Mouse (Mus musculus) gastrocnemius, adult 2 months (tissue): ENCODE results near the gene Tbc1d10c. TPM values are rescaled to one million over a fixed set of nuclear protein-coding genes. Genes with fewer than 3 reads are reported as not detected.
A peak's percentile ranks its signal among the peaks of the same experiment; 100 is the strongest.

Experiments
- DNase-seq: peaks from one replicate; pipeline ENCODE4 v3.0.0; 2022
- H3K27ac ChIP-seq: fragments of 200-600 bp; 2 replicates; pipeline ENCODE4 v1.8.1; 2022; ENCODE audit warnings: mild to moderate bottlenecking
- H3K4me3 ChIP-seq: fragments of 200-600 bp; 2 replicates; pipeline ENCODE4 v1.8.1; 2022; ENCODE audit warnings: mild to moderate bottlenecking, moderate library complexity
- CTCF ChIP-seq: fragments of 200-600 bp; IDR thresholded peaks from 2 replicates; pipeline ENCODE4 v1.8.1; 2022; ENCODE audit warnings: antibody characterized with exemption, mild to moderate bottlenecking, moderate library complexity
- intact Hi-C: fragments of 180-260 bp; cut with DNase I; formaldehyde crosslinking; loops from one replicate; pipeline ENCODE4 v1.15.1; 2025
- total RNA-seq, 2 experiments: library from RNA; stranded (reverse); gene quantifications; 2 replicates each; pipeline ENCODE4 v1.2.3; 2021

Tbc1d10c gene
- total RNA-seq, 2 experiments from 2014 or later, result 6.7 to 6.8 TPM

- intact Hi-C loops, result no loop called here
- H3K4me3 ChIP-seq, result no peak overlapping the region
- TF ChIP-seq CTCF, result no peak
- no peak overlapping the region for H3K27ac ChIP-seq
- DNase-seq, result no peak
These were observed 31.1 kb upstream of the Tbc1d10c start for GRCm38 (mm10) chr19:4222165-4222564.

GRCm38 (mm10) chr19:4220957-4221743 is 30.1 kb upstream of the Tbc1d10c start:
- no peak overlapping the region for H3K4me3 ChIP-seq
- no peak for TF ChIP-seq CTCF
- intact Hi-C loops, result no loop called here
- H3K27ac ChIP-seq, result peak overlapping the region; percentile 44
- no peak for DNase-seq

GRCm38 (mm10) chr19:4220416-4220815 is 29.3 kb upstream of the Tbc1d10c start:
- intact Hi-C loops, result no loop called here

GRCm38 (mm10) chr19:4219943-4220342 is 28.9 kb upstream of the Tbc1d10c start:
- DNase-seq, result no peak
- TF ChIP-seq CTCF, result no peak
- no peak overlapping the region for H3K4me3 ChIP-seq
- H3K27ac ChIP-seq, result no peak overlapping the region
- intact Hi-C loops, result no loop called here

More at GRCm38 (mm10) chr19:4220416-4220815, 29.3 kb upstream of the Tbc1d10c start:
- no peak for TF ChIP-seq CTCF
- Histone ChIP-seq H3K4me3 (no peak overlapping the region), H3K27ac (no peak overlapping the region)
- DNase-seq, result no peak

- no peak for DNase-seq
- intact Hi-C loops, result no loop called here
- Histone ChIP-seq H3K4me3 (no peak overlapping the region), H3K27ac (no peak overlapping the region)
- no peak for TF ChIP-seq CTCF
These were observed 27.7 kb upstream of the Tbc1d10c start for GRCm38 (mm10) chr19:4218784-4219183.

GRCm38 (mm10) chr19:4218293-4218692 is 27.2 kb upstream of the Tbc1d10c start:
- DNase-seq, result no peak
- H3K27ac ChIP-seq, result no peak overlapping the region
- intact Hi-C loops, result no loop called here
- no peak overlapping the region for H3K4me3 ChIP-seq
- TF ChIP-seq CTCF, result no peak

- TF ChIP-seq CTCF, result no peak
- no peak for DNase-seq
- H3K4me3 ChIP-seq, result no peak overlapping the region
- intact Hi-C loops, result no loop called here
- H3K27ac ChIP-seq, result no peak overlapping the region
These were observed 26.8 kb upstream of the Tbc1d10c start for GRCm38 (mm10) chr19:4217855-4218254.

GRCm38 (mm10) chr19:4217140-4217539 is 26.1 kb upstream of the Tbc1d10c start:
- H3K4me3 ChIP-seq, result no peak overlapping the region
- H3K27ac ChIP-seq, result no peak overlapping the region
- no peak for TF ChIP-seq CTCF
- intact Hi-C loops, result no loop called here
- no peak for DNase-seq

GRCm38 (mm10) chr19:4216041-4216685 is 25.1 kb upstream of the Tbc1d10c start:
- peak; percentile 50 for TF ChIP-seq CTCF
- intact Hi-C loops, result no loop called here
- Histone ChIP-seq H3K27ac (0 out of 2 replicates have a peak overlapping the region, but pooled peaks have one; percentile 20), H3K4me3 (peak overlapping the region; percentile 32)
- peak; percentile 42 for DNase-seq

GRCm38 (mm10) chr19:4215451-4215840 is 24.4 kb upstream of the Tbc1d10c start:
- intact Hi-C loops, result no loop called here
- H3K4me3 ChIP-seq, result peak overlapping the region; percentile 89

GRCm38 (mm10) chr19:4214771-4215450 is 23.8 kb upstream of the Tbc1d10c start:
- peak overlapping the region; percentile 80 for H3K27ac ChIP-seq
- peak; percentile 58 for DNase-seq

More at GRCm38 (mm10) chr19:4215451-4215840, 24.4 kb upstream of the Tbc1d10c start:
- no peak for DNase-seq
- TF ChIP-seq CTCF, result no peak
- peak overlapping the region; percentile 80 for H3K27ac ChIP-seq

GRCm38 (mm10) chr19:4214071-4214770 is 23.1 kb upstream of the Tbc1d10c start, which contains the start of the genes Clcf1 and AC109138.7:
Clcf1 (plus strand) TSS chr19:4214238.
AC109138.7 (plus strand) TSS chr19:4214357.
- no peak for TF ChIP-seq CTCF
- intact Hi-C loops, result no loop called here

More at GRCm38 (mm10) chr19:4214771-4215450, 23.8 kb upstream of the Tbc1d10c start:
- TF ChIP-seq CTCF, result no peak
- intact Hi-C loops, result no loop called here
- peak overlapping the region; percentile 89 for H3K4me3 ChIP-seq

More at GRCm38 (mm10) chr19:4214071-4214770, 23.1 kb upstream of the Tbc1d10c start, which contains the start of the genes Clcf1 and AC109138.7:
- DNase-seq, result peak; percentile 62
- Histone ChIP-seq H3K4me3 (peak within 1 kb of the TSS; percentile 89), H3K27ac (peak within 1 kb of the TSS; percentile 80)
